In genomic region chr10:109246328-109246727, GRCm38 (mm10) we compare ENCODE assay signal across 16 mouse cellular contexts.
DNase-seq lines count a peak whose midpoint lies in the region; ATAC-seq lines count a peak whose summit lies in the region.
"Had no signal": no experiment of that assay in that cellular context is flagged by ENCODE, and none has a peak within 500 bp of the region (broad histone marks: within the 10 kb centered on the region; RNA-seq: fewer than 3 reads in every experiment).

No protein-coding gene starts in this region.

- no peaks in the 10 kb centered on the region for H3K9me3 ChIP-seq in midbrain, embryonic 12.5 days
- no peaks in the 10 kb centered on the region for H3K9me3 ChIP-seq in midbrain, embryonic 11.5 days (ENCODE audit: control insufficient read depth, low read length)
- H3K9me3 ChIP-seq in hindbrain, embryonic 13.5 days, result no peaks in the 10 kb centered on the region
- H3K9me3 ChIP-seq: embryonic facial prominence, embryonic 12.5 days; forebrain, embryonic 10.5 days; neural tube, embryonic 15.5 days; stomach, embryonic 15.5 days had no signal

- H3K4me1 ChIP-seq in midbrain, embryonic 12.5 days, result no peaks in the 10 kb centered on the region
- H3K4me1 ChIP-seq in midbrain, embryonic 11.5 days (ENCODE audit: control insufficient read depth, insufficient read depth, low read length), result no peaks in the 10 kb centered on the region
- H3K4me1 ChIP-seq in hindbrain, embryonic 13.5 days (replicated peaks), result no peaks in the 10 kb centered on the region
- H3K4me1 ChIP-seq: embryonic facial prominence, embryonic 12.5 days; forebrain, embryonic 10.5 days; neural tube, embryonic 15.5 days; stomach, embryonic 15.5 days had no signal

- no peaks in the 10 kb centered on the region for H3K27me3 ChIP-seq in midbrain, embryonic 12.5 days
- no peaks in the 10 kb centered on the region for H3K27me3 ChIP-seq in midbrain, embryonic 11.5 days (ENCODE audit: control insufficient read depth, insufficient read depth, low read length)
- H3K27me3 ChIP-seq in hindbrain, embryonic 13.5 days, result no peaks in the 10 kb centered on the region
- H3K27me3 ChIP-seq: embryonic facial prominence, embryonic 12.5 days; neural tube, embryonic 15.5 days; stomach, embryonic 15.5 days had no signal

- no peak for DNase-seq in midbrain, embryonic 11.5 days (ENCODE audit: low spot score, missing footprints)
- peak; percentile 82 for DNase-seq in cerebellum, adult 8-10 months
- peak; percentile 39 for DNase-seq in retina, embryonic 14.5 days (ENCODE audit: low spot score)
- no peak for DNase-seq in left cerebral cortex, adult 11 months (ENCODE audit: low spot score)
- DNase-seq in layer of hippocampus, postnatal 25 days (ENCODE audit: extremely low spot score in 1 of 2, low spot score in 1 of 2), result no peak
- no peak for DNase-seq in T-cell, adult 2 months (ENCODE audit: low spot score)
- DNase-seq: adrenal gland, postnatal 10 days; lung, embryonic 14.5 days had no signal

- no peak overlapping the region for H3K9ac ChIP-seq in midbrain, embryonic 12.5 days (replicated peaks)
- H3K9ac ChIP-seq in midbrain, embryonic 11.5 days (ENCODE audit: low read length), result no peak overlapping the region
- no peak overlapping the region for H3K9ac ChIP-seq in hindbrain, embryonic 13.5 days
- H3K9ac ChIP-seq: embryonic facial prominence, embryonic 12.5 days; lung, embryonic 14.5 days; neural tube, embryonic 15.5 days; stomach, embryonic 15.5 days had no signal

- H3K4me3 ChIP-seq in midbrain, embryonic 12.5 days, result no peak overlapping the region
- no peak overlapping the region for H3K4me3 ChIP-seq in midbrain, embryonic 11.5 days (ENCODE audit: low read depth, low read length)
- H3K4me3 ChIP-seq in hindbrain, embryonic 13.5 days, result no peak overlapping the region
- H3K4me3 ChIP-seq: embryonic facial prominence, embryonic 12.5 days; forebrain, embryonic 10.5 days; neural tube, embryonic 15.5 days; stomach, embryonic 15.5 days had no signal

- H3K36me3 ChIP-seq in midbrain, embryonic 12.5 days, result no peaks in the 10 kb centered on the region
- no peaks in the 10 kb centered on the region for H3K36me3 ChIP-seq in midbrain, embryonic 11.5 days (ENCODE audit: control insufficient read depth, insufficient read depth, low read length)
- no peaks in the 10 kb centered on the region for H3K36me3 ChIP-seq in hindbrain, embryonic 13.5 days
- H3K36me3 ChIP-seq: embryonic facial prominence, embryonic 12.5 days; forebrain, embryonic 10.5 days; neural tube, embryonic 15.5 days; stomach, embryonic 15.5 days had no signal

- no peak overlapping the region for H3K4me2 ChIP-seq in midbrain, embryonic 12.5 days (replicated peaks)
- H3K4me2 ChIP-seq in midbrain, embryonic 11.5 days, result no peak overlapping the region
- H3K4me2 ChIP-seq in hindbrain, embryonic 13.5 days, result no peak overlapping the region
- H3K4me2 ChIP-seq: embryonic facial prominence, embryonic 12.5 days; lung, embryonic 14.5 days; neural tube, embryonic 15.5 days; stomach, embryonic 15.5 days had no signal

- peak; percentile 53; the same call in 1 of the 2 replicates for ATAC-seq in midbrain, embryonic 12.5 days (ENCODE audit: low FRiP score, low read depth)
- no peak for ATAC-seq in midbrain, embryonic 11.5 days (ENCODE audit: low FRiP score)
- peak; percentile 74; the same call in 1 of the 2 replicates for ATAC-seq in hindbrain, embryonic 13.5 days (ENCODE audit: low FRiP score)
- ATAC-seq: inflammation-experienced regulatory T-cells, adult 6 months had no signal

- no peak overlapping the region for H3K27ac ChIP-seq in midbrain, embryonic 12.5 days (replicated peaks)
- H3K27ac ChIP-seq in midbrain, embryonic 11.5 days (ENCODE audit: low read depth, low read length), result no peak overlapping the region
- H3K27ac ChIP-seq in hindbrain, embryonic 13.5 days, result no peak overlapping the region
- H3K27ac ChIP-seq: embryonic facial prominence, embryonic 12.5 days; forebrain, embryonic 10.5 days; macrophage; neural tube, embryonic 15.5 days; stomach, embryonic 15.5 days had no signal

- 51% methylated on average over 4 of the region's 4 CpGs for WGBS in midbrain, embryonic 12.5 days
- WGBS in midbrain, embryonic 11.5 days, result 61% methylated on average over 4 of the region's 4 CpGs
- WGBS in hindbrain, embryonic 13.5 days, result 39% methylated on average over 4 of the region's 4 CpGs

Comparison
In these comparisons a context has a peak if more than half of its experiments do, and no peak if none do; other contexts are left out.
1. DNase-seq: peak in cerebellum, adult 8-10 months (single experiment) and retina, embryonic 14.5 days (single experiment); none in midbrain, embryonic 11.5 days (single experiment), left cerebral cortex, adult 11 months (single experiment), layer of hippocampus, postnatal 25 days (0 of 2) and T-cell, adult 2 months (single experiment).